8 mouse cellular contexts compared by ENCODE assay signal in the genomic region with DNA sequence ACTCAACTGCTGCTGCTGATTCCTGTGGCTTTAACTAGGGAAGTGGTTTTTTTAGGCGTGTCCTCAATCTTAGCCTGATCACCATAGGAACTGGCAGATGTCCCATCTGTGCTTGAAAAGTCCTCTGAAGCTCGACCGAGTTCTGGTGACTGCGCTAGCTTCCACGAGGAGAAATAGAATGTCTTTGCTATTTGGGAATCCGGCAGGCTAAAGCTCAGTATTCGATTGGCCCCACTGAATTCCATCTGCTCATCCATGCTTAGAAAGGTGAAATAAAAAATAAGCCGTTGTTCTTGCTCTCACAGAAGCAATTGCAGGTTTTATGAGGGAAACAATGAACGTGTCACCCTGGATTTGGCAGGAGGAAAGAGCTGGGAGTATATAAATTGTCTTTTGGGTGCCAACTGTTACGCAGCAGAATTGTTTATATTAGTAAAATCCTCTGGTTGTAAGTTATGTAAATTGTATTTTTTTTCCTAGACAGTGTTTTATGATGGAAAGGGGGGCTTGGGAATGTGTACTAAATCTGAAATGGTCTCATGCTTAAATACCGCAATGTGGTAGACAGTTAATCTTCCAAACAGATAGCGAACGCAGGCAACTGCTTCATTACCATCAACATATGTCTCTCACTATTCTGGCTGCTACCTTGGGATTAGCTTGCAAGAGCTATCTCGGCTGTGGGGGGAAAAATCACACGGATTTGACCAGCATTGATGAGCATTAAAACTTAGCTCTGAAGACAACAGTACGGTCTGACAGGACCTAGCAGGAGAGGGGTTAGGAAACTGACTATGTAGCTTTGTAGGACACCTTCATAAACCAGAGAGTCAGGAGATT.
DNase-seq lines count a peak whose midpoint lies in the region.

No protein-coding gene starts in this region.

- DNase-seq in adrenal gland, postnatal 10 days, result peak; percentile 20
- DNase-seq in adrenal gland, postnatal 25 days, result no peak
- peak; percentile 56 for DNase-seq in 3T3-L1 (ENCODE audit: low read depth, low spot score)
- peak; percentile 14 to 19 for DNase-seq in frontal cortex, postnatal 10 days (ENCODE audit: low spot score in 2 of 2)
- peak; percentile 45 for DNase-seq in layer of hippocampus, adult 9-11 months
- peak; percentile 53 for DNase-seq in right cerebral cortex, adult 18-20 months
- no peak for DNase-seq in spleen, postnatal 14 days (ENCODE audit: low spot score in 2 of 2)
- no peak for DNase-seq in embryo, embryonic 10 days (ENCODE audit: low spot score)

Comparison
In these comparisons a context has a peak if more than half of its experiments do, and no peak if none do; other contexts are left out.
1. DNase-seq: peak in adrenal gland, postnatal 10 days (single experiment), 3T3-L1 (single experiment), frontal cortex, postnatal 10 days (2 of 2), layer of hippocampus, adult 9-11 months (single experiment) and right cerebral cortex, adult 18-20 months (single experiment); none in adrenal gland, postnatal 25 days (single experiment), spleen, postnatal 14 days (0 of 2) and embryo, embryonic 10 days (single experiment).